20 mouse cellular contexts compared by ENCODE assay signal in the genomic region with DNA sequence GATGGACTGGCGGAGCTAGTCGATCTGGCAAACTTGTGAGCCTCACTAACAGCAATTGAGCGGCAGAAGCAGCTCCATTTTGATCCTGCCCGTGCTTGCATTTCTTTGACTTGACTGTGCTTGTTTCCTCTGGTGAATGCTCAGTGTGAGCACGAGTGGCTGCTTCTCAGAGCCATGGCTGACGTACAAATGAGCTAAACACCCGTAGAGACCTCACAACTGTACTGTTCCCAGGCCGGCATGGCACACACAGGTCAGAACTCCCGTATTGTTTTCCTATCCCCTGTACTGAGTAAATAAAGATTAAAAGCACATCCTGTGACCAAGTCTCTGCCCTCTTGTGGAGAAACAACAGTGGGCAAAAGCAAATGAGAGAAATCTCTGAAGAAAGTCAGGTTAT. TPM values are rescaled to one million over a fixed set of nuclear protein-coding genes. Genes with fewer than 3 reads are reported as not detected.
"Had no signal": no experiment of that assay in that cellular context is flagged by ENCODE, and none has a peak within 500 bp of the region (broad histone marks: within the 10 kb centered on the region; RNA-seq: fewer than 3 reads in every experiment).

No protein-coding gene starts in this region.

- H3K36me3 ChIP-seq: liver, embryonic 13.5 days; midbrain, embryonic 15.5 days had no signal

- DNase-seq: kidney, adult 2 months; kidney, postnatal 14 days; kidney, postnatal 4 days; left cerebral cortex, postnatal 4 days; liver, embryonic 13.5 days; lung, adult 18-20 months; lung, postnatal 10 days; lung, postnatal 36 days; thymus, postnatal 25 days had no signal

- H3K4me2 ChIP-seq: limb, embryonic 12.5 days; limb, embryonic 15.5 days; liver, embryonic 13.5 days; lung, embryonic 15.5 days; midbrain, embryonic 15.5 days had no signal

- H3K27me3 ChIP-seq: limb, embryonic 12.5 days; limb, embryonic 15.5 days; liver, embryonic 13.5 days; lung, embryonic 15.5 days; megakaryocyte, embryonic 14.5 days; midbrain, embryonic 15.5 days had no signal

- H3K9me3 ChIP-seq: limb, embryonic 12.5 days; limb, embryonic 15.5 days; liver, embryonic 13.5 days; lung, embryonic 15.5 days; midbrain, embryonic 10.5 days; midbrain, embryonic 15.5 days had no signal

- ATAC-seq: intestine, postnatal 0 days; midbrain, embryonic 15.5 days had no signal

- H3K9ac ChIP-seq: limb, embryonic 12.5 days; limb, embryonic 15.5 days; liver, embryonic 13.5 days; lung, embryonic 15.5 days; midbrain, embryonic 15.5 days had no signal

- H3K4me3 ChIP-seq: limb, embryonic 12.5 days; limb, embryonic 15.5 days; liver, embryonic 13.5 days; lung, embryonic 15.5 days; megakaryocyte, embryonic 14.5 days; midbrain, embryonic 10.5 days; midbrain, embryonic 15.5 days had no signal

- H3K27ac ChIP-seq: limb, embryonic 12.5 days; limb, embryonic 15.5 days; liver, embryonic 13.5 days; lung, embryonic 15.5 days; midbrain, embryonic 10.5 days; midbrain, embryonic 15.5 days had no signal

- H3K4me1 ChIP-seq: limb, embryonic 12.5 days; limb, embryonic 15.5 days; liver, embryonic 13.5 days; lung, embryonic 15.5 days; megakaryocyte, embryonic 14.5 days; midbrain, embryonic 10.5 days; midbrain, embryonic 15.5 days had no signal

RNA-seq across cellular contexts. Expression of a gene that starts 59.5 kb away (rescaled TPM):
- polyA plus RNA-seq: kidney, embryonic 14.5 days; lung, embryonic 15.5 days; small intestine, adult 2 months; spleen, adult 2 months; thymus, postnatal 0 days had no signal
